Mouse (Mus musculus): ENCODE data around the gene Gosr1. TPM values are rescaled to one million over a fixed set of nuclear protein-coding genes. Genes with fewer than 3 reads are reported as not detected.

The Gosr1 gene
- polyA plus RNA-seq, 1 experiment from 2014 or later: 28.6 TPM

GRCm38 (mm10) chr11:76739125-76739524 lies 24.3 kb downstream of the Gosr1 start:
- Histone ChIP-seq H3K4me2 (replicated peaks; ENCODE audit: low read depth) (no peak overlapping the region), H3K9ac (ENCODE audit: low read depth, low read length) (no peak overlapping the region), H3K27ac (ENCODE audit: low read depth, low read length) (no peak overlapping the region), H3K9me3 (ENCODE audit: control insufficient read depth) (no peaks in the 10 kb centered on the region), H3K27me3 (replicated peaks; ENCODE audit: control insufficient read depth, insufficient read depth, low read length) (no peaks in the 10 kb centered on the region), H3K4me1 (replicated peaks; ENCODE audit: control insufficient read depth, insufficient read depth, low read length) (no peaks in the 10 kb centered on the region), H3K36me3 (ENCODE audit: control insufficient read depth, insufficient read depth) (peaks cover 50% of the 10 kb centered on the region), H3K4me3 (ENCODE audit: low read depth, low read length) (no peak overlapping the region)
- WGBS: 74% methylated on average over 6 of the region's 6 CpGs
- peak; percentile 70 for TF ChIP-seq CTCF (IDR thresholded peaks at IDR 0.05; ENCODE audit: low read depth)
- no peak for ATAC-seq

DNA sequence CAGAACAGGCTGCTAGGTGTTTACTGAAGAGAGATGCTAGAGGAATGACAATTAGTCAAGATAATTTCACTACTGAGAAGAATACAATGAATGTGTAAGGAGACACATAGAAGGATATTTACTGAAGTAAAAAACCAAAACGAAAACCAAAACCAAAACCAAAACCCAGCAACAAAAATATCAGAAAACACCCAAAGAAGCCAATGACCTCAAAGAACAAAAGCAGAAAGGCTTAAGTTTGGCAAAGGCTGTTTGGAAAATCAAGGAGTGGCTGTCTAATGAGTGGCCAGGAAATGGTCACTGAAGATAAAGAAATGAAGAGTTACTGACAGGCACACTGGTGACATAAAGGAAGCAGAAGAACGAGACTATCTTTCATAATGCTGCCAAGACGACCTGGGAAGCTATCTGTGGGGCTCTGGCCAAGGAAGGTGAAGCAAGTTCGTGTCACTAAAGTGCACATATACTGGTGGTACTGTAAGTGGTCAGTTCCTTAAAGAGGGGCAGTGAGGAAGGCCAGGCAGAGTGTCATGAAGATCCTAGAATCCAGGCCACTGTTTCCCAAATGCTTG lies 27.5 kb downstream of the Gosr1 start:
- Histone ChIP-seq H3K9me3 (ENCODE audit: control insufficient read depth) (no peaks in the 10 kb centered on the region), H3K9ac (ENCODE audit: low read depth, low read length) (no peak overlapping the region), H3K4me2 (replicated peaks; ENCODE audit: low read depth) (no peak overlapping the region), H3K4me1 (replicated peaks; ENCODE audit: control insufficient read depth, insufficient read depth, low read length) (no peaks in the 10 kb centered on the region), H3K27ac (ENCODE audit: low read depth, low read length) (no peak overlapping the region), H3K4me3 (ENCODE audit: low read depth, low read length) (no peak overlapping the region), H3K27me3 (replicated peaks; ENCODE audit: control insufficient read depth, insufficient read depth, low read length) (no peaks in the 10 kb centered on the region), H3K36me3 (ENCODE audit: control insufficient read depth, insufficient read depth) (peaks cover 61% of the 10 kb centered on the region)
- ATAC-seq: no peak
- no peak for TF ChIP-seq CTCF (IDR thresholded peaks at IDR 0.05; ENCODE audit: low read depth)
- WGBS: 67% methylated on average over 4 of the region's 4 CpGs

GRCm38 (mm10) chr11:76734560-76734959 lies 28.8 kb downstream of the Gosr1 start:
- WGBS: 80% methylated on average over 3 of the region's 3 CpGs
- no peaks in the 10 kb centered on the region for H3K9me3 ChIP-seq (ENCODE audit: control insufficient read depth)
- no peak overlapping the region for H3K9ac ChIP-seq (ENCODE audit: low read depth, low read length)
- no peak overlapping the region for H3K27ac ChIP-seq (ENCODE audit: low read depth, low read length)
- no peak overlapping the region for H3K4me2 ChIP-seq (replicated peaks; ENCODE audit: low read depth)
- no peak for TF ChIP-seq CTCF (IDR thresholded peaks at IDR 0.05; ENCODE audit: low read depth)
- no peaks in the 10 kb centered on the region for H3K27me3 ChIP-seq (replicated peaks; ENCODE audit: control insufficient read depth, insufficient read depth, low read length)
- no peaks in the 10 kb centered on the region for H3K4me1 ChIP-seq (replicated peaks; ENCODE audit: control insufficient read depth, insufficient read depth, low read length)
- peaks cover 67% of the 10 kb centered on the region for H3K36me3 ChIP-seq (ENCODE audit: control insufficient read depth, insufficient read depth)
- no peak overlapping the region for H3K4me3 ChIP-seq (ENCODE audit: low read depth, low read length)
- no peak for ATAC-seq

DNA sequence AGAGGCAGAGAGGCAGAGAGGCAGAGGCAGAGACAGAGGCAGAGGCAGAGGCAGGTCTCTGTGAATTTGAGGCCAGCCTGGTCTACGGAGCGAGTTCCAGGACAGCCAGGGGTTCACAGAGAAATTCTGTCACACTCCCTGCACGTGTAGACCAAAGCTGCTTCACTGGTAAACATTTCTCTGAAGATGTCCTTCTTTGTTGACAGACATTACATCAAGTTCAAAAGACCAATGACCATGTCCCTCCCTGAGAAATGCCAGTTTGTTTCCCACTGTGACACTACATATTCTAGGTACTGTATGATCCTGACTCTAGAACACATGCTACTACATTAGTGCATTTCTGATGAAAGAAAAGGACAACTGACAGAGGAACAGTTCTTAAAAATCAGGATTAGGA lies 32.7 kb downstream of the Gosr1 start:
- Histone ChIP-seq H3K36me3 (ENCODE audit: control insufficient read depth, insufficient read depth) (peaks cover 76% of the 10 kb centered on the region), H3K27me3 (replicated peaks; ENCODE audit: control insufficient read depth, insufficient read depth, low read length) (no peaks in the 10 kb centered on the region), H3K9me3 (ENCODE audit: control insufficient read depth) (no peaks in the 10 kb centered on the region), H3K4me2 (replicated peaks; ENCODE audit: low read depth) (no peak overlapping the region), H3K9ac (ENCODE audit: low read depth, low read length) (no peak overlapping the region), H3K4me1 (replicated peaks; ENCODE audit: control insufficient read depth, insufficient read depth, low read length) (no peaks in the 10 kb centered on the region), H3K27ac (ENCODE audit: low read depth, low read length) (no peak overlapping the region), H3K4me3 (ENCODE audit: low read depth, low read length) (no peak overlapping the region)
- 87% methylated on average over 3 of the region's 3 CpGs for WGBS
- ATAC-seq: no peak
- TF ChIP-seq CTCF (IDR thresholded peaks at IDR 0.05; ENCODE audit: low read depth): no peak

- ATAC-seq: no peak
- no peaks in the 10 kb centered on the region for H3K27me3 ChIP-seq (replicated peaks; ENCODE audit: control insufficient read depth, insufficient read depth, low read length)
- TF ChIP-seq CTCF (IDR thresholded peaks at IDR 0.05; ENCODE audit: low read depth): no peak
- H3K4me1 ChIP-seq (replicated peaks; ENCODE audit: control insufficient read depth, insufficient read depth, low read length): no peaks in the 10 kb centered on the region
- H3K4me2 ChIP-seq (replicated peaks; ENCODE audit: low read depth): no peak overlapping the region
- H3K4me3 ChIP-seq (ENCODE audit: low read depth, low read length): no peak overlapping the region
- H3K9ac ChIP-seq (ENCODE audit: low read depth, low read length): no peak overlapping the region
- 94% methylated on average over 11 of the region's 11 CpGs for WGBS
- H3K36me3 ChIP-seq (ENCODE audit: control insufficient read depth, insufficient read depth): peaks cover 50% of the 10 kb centered on the region
- no peak overlapping the region for H3K27ac ChIP-seq (ENCODE audit: low read depth, low read length)
- H3K9me3 ChIP-seq (ENCODE audit: control insufficient read depth): no peaks in the 10 kb centered on the region
Observed at GRCm38 (mm10) chr11:76728093-76728492, 35.3 kb downstream of the Gosr1 start.

GRCm38 (mm10) chr11:76723911-76724310 lies 39.5 kb downstream of the Gosr1 start:
- H3K36me3 ChIP-seq (ENCODE audit: control insufficient read depth, insufficient read depth): peaks cover 13% of the 10 kb centered on the region; the same call in 1 of the 2 replicates
- H3K4me2 ChIP-seq (replicated peaks; ENCODE audit: low read depth): no peak overlapping the region
- no peak overlapping the region for H3K9ac ChIP-seq (ENCODE audit: low read depth, low read length)
- no peak for TF ChIP-seq CTCF (IDR thresholded peaks at IDR 0.05; ENCODE audit: low read depth)
- H3K9me3 ChIP-seq (ENCODE audit: control insufficient read depth): no peaks in the 10 kb centered on the region
- no peak for ATAC-seq
- H3K27ac ChIP-seq (ENCODE audit: low read depth, low read length): no peak overlapping the region
- H3K27me3 ChIP-seq (replicated peaks; ENCODE audit: control insufficient read depth, insufficient read depth, low read length): no peaks in the 10 kb centered on the region
- no peak overlapping the region for H3K4me3 ChIP-seq (ENCODE audit: low read depth, low read length)
- WGBS: 74% methylated on average over 8 of the region's 8 CpGs
- no peaks in the 10 kb centered on the region for H3K4me1 ChIP-seq (replicated peaks; ENCODE audit: control insufficient read depth, insufficient read depth, low read length)

GRCm38 (mm10) chr11:76717000-76717399 lies 46.4 kb downstream of the Gosr1 start:
- H3K4me2 ChIP-seq (replicated peaks; ENCODE audit: low read depth): no peak overlapping the region
- no peak overlapping the region for H3K4me3 ChIP-seq (ENCODE audit: low read depth, low read length)
- H3K36me3 ChIP-seq (ENCODE audit: control insufficient read depth, insufficient read depth): no peaks in the 10 kb centered on the region
- H3K27ac ChIP-seq (ENCODE audit: low read depth, low read length): no peak overlapping the region
- H3K27me3 ChIP-seq (replicated peaks; ENCODE audit: control insufficient read depth, insufficient read depth, low read length): no peaks in the 10 kb centered on the region
- ATAC-seq: no peak
- no peaks in the 10 kb centered on the region for H3K9me3 ChIP-seq (ENCODE audit: control insufficient read depth)
- H3K9ac ChIP-seq (ENCODE audit: low read depth, low read length): no peak overlapping the region
- TF ChIP-seq CTCF (IDR thresholded peaks at IDR 0.05; ENCODE audit: low read depth): no peak
- no peaks in the 10 kb centered on the region for H3K4me1 ChIP-seq (replicated peaks; ENCODE audit: control insufficient read depth, insufficient read depth, low read length)
- WGBS: 75% methylated on average over 4 of the region's 4 CpGs
